Mouse (Mus musculus): ENCODE measurements at regions not wholly inside any gene's neighbourhood (a gene's known extent, or its start where the extent isn't known, plus 50 kb on each side); places are given as distances from the start of the nearest gene placed in this dataset.

GRCm38 (mm10) chr5:118408826-118409225, 151.7 kb upstream of the Med13l start:
- Histone ChIP-seq H3K4me2 (no peak overlapping the region), H3K9ac (no peak overlapping the region), H3K4me3 (no peak overlapping the region), H3K36me3 (no peaks in the 10 kb centered on the region), H3K9me3 (peaks cover 9% of the 10 kb centered on the region; the same call in 1 of the 2 replicates), H3K4me1 (peaks cover 9% of the 10 kb centered on the region; the same call in 1 of the 2 replicates), H3K27ac (no peak overlapping the region), H3K27me3 (no peaks in the 10 kb centered on the region)
- ATAC-seq (ENCODE audit: insufficient number of reproducible peaks, insufficient read depth, low FRiP score, low TSS enrichment, low read depth) = no peak
- 77% methylated on average over 8 of the region's 8 CpGs for WGBS

- WGBS = 65% methylated on average over 13 of the region's 13 CpGs
- peak; percentile 59; the same call in 1 of the 2 replicates for ATAC-seq (ENCODE audit: insufficient number of reproducible peaks, insufficient read depth, low FRiP score, low TSS enrichment, low read depth)
- H3K36me3 ChIP-seq = no peaks in the 10 kb centered on the region
- no peaks in the 10 kb centered on the region for H3K27me3 ChIP-seq
- H3K4me3 ChIP-seq = no peak overlapping the region
- no peak overlapping the region for H3K9ac ChIP-seq
- no peaks in the 10 kb centered on the region for H3K9me3 ChIP-seq
- peaks cover 6% of the 10 kb centered on the region for H3K4me1 ChIP-seq
- H3K4me2 ChIP-seq = no peak overlapping the region
- no peak overlapping the region for H3K27ac ChIP-seq
Measured at GRCm38 (mm10) chr5:118413428-118414282, 146.8 kb upstream of the Med13l start.

GRCm38 (mm10) chr5:118419344-118420037, 141.0 kb upstream of the Med13l start:
- H3K4me2 ChIP-seq = no peak overlapping the region
- H3K4me3 ChIP-seq = no peak overlapping the region
- H3K9ac ChIP-seq = no peak overlapping the region
- H3K27ac ChIP-seq = no peak overlapping the region
- H3K27me3 ChIP-seq = no peaks in the 10 kb centered on the region
- no peaks in the 10 kb centered on the region for H3K36me3 ChIP-seq
- H3K9me3 ChIP-seq = no peaks in the 10 kb centered on the region
- WGBS = 86% methylated on average over 7 of the region's 7 CpGs
- H3K4me1 ChIP-seq = peaks cover 29% of the 10 kb centered on the region
- ATAC-seq (ENCODE audit: insufficient number of reproducible peaks, insufficient read depth, low FRiP score, low TSS enrichment, low read depth) = no peak

GRCm38 (mm10) chr5:118421884-118422821, 138.3 kb upstream of the Med13l start:
- H3K9me3 ChIP-seq = no peaks in the 10 kb centered on the region
- peaks cover 39% of the 10 kb centered on the region for H3K4me1 ChIP-seq
- peak overlapping the region; percentile 61 for H3K4me2 ChIP-seq
- ATAC-seq (ENCODE audit: insufficient number of reproducible peaks, insufficient read depth, low FRiP score, low TSS enrichment, low read depth) = peak; percentile 49; the same call in 1 of the 2 replicates
- 32% methylated on average over 32 of the region's 32 CpGs for WGBS
- peak overlapping the region; percentile 83 for H3K27ac ChIP-seq
- H3K27me3 ChIP-seq = no peaks in the 10 kb centered on the region
- no peaks in the 10 kb centered on the region for H3K36me3 ChIP-seq
- peak overlapping the region; percentile 30 for H3K4me3 ChIP-seq
- peak overlapping the region; percentile 60 for H3K9ac ChIP-seq

- Histone ChIP-seq H3K9me3 (no peaks in the 10 kb centered on the region), H3K36me3 (no peaks in the 10 kb centered on the region), H3K9ac (no peak overlapping the region), H3K27me3 (no peaks in the 10 kb centered on the region), H3K4me1 (peaks cover 36% of the 10 kb centered on the region), H3K4me2 (no peak overlapping the region), H3K27ac (peak overlapping the region; percentile 69; the same call in 1 of the 2 replicates), H3K4me3 (no peak overlapping the region)
- ATAC-seq (ENCODE audit: insufficient number of reproducible peaks, insufficient read depth, low FRiP score, low TSS enrichment, low read depth) = no peak
- WGBS = 55% methylated on average over 3 of the region's 3 CpGs
Measured at GRCm38 (mm10) chr5:118424177-118424576, 136.3 kb upstream of the Med13l start.

GRCm38 (mm10) chr5:118424764-118425568, 135.5 kb upstream of the Med13l start:
- Histone ChIP-seq H3K9ac (no peak overlapping the region), H3K27me3 (no peaks in the 10 kb centered on the region), H3K27ac (peak overlapping the region; percentile 69), H3K9me3 (no peaks in the 10 kb centered on the region), H3K4me3 (no peak overlapping the region), H3K36me3 (no peaks in the 10 kb centered on the region), H3K4me1 (peaks cover 36% of the 10 kb centered on the region), H3K4me2 (no peak overlapping the region)
- WGBS = 41% methylated on average over 9 of the region's 9 CpGs
- ATAC-seq (ENCODE audit: insufficient number of reproducible peaks, insufficient read depth, low FRiP score, low TSS enrichment, low read depth) = no peak

- H3K4me1 ChIP-seq = peaks cover 35% of the 10 kb centered on the region
- no peaks in the 10 kb centered on the region for H3K36me3 ChIP-seq
- ATAC-seq (ENCODE audit: insufficient number of reproducible peaks, insufficient read depth, low FRiP score, low TSS enrichment, low read depth) = no peak
- no peak overlapping the region for H3K4me2 ChIP-seq
- H3K27me3 ChIP-seq = no peaks in the 10 kb centered on the region
- 63% methylated on average over 5 of the region's 5 CpGs for WGBS
- no peaks in the 10 kb centered on the region for H3K9me3 ChIP-seq
- H3K9ac ChIP-seq = no peak overlapping the region
- H3K27ac ChIP-seq = no peak overlapping the region
- no peak overlapping the region for H3K4me3 ChIP-seq
Measured at GRCm38 (mm10) chr5:118426673-118427072, 133.8 kb upstream of the Med13l start.

GRCm38 (mm10) chr5:118428323-118429095, 132.0 kb upstream of the Med13l start:
- 77% methylated on average over 18 of the region's 18 CpGs for WGBS
- Histone ChIP-seq H3K4me1 (peaks cover 19% of the 10 kb centered on the region), H3K9me3 (no peaks in the 10 kb centered on the region), H3K27me3 (no peaks in the 10 kb centered on the region), H3K4me3 (no peak overlapping the region), H3K4me2 (no peak overlapping the region), H3K9ac (no peak overlapping the region), H3K27ac (no peak overlapping the region), H3K36me3 (no peaks in the 10 kb centered on the region)
- ATAC-seq (ENCODE audit: insufficient number of reproducible peaks, insufficient read depth, low FRiP score, low TSS enrichment, low read depth) = no peak

- Histone ChIP-seq H3K36me3 (no peaks in the 10 kb centered on the region), H3K9me3 (no peaks in the 10 kb centered on the region), H3K27ac (no peak overlapping the region), H3K9ac (no peak overlapping the region), H3K27me3 (peaks cover 30% of the 10 kb centered on the region), H3K4me3 (no peak overlapping the region), H3K4me1 (peaks cover 35% of the 10 kb centered on the region), H3K4me2 (no peak overlapping the region)
- no peak for ATAC-seq (ENCODE audit: insufficient number of reproducible peaks, insufficient read depth, low FRiP score, low TSS enrichment, low read depth)
- 64% methylated on average over 4 of the region's 4 CpGs for WGBS
Measured at GRCm38 (mm10) chr5:118433599-118433998, 126.9 kb upstream of the Med13l start.

Data from embryonic facial prominence, embryonic 13.5 days (tissue).